Mouse (Mus musculus) heart, embryonic 11.5 days (tissue): ENCODE measurements at regions not wholly inside any gene's neighbourhood (a gene's known extent, or its start where the extent isn't known, plus 50 kb on each side); places are given as distances from the start of the nearest gene placed in this dataset.

Experiments used
- ATAC-seq: fragments of 200-750 bp; cut with Nextera tagmentation; replicated peaks from 2 replicates; pipeline ENCODE4 v1.8.0; 2017; ENCODE audit warnings: moderate library complexity; ENCODE audit not compliant: insufficient number of reproducible peaks, low FRiP score, low TSS enrichment
- H3K27ac ChIP-seq: fragments of 300-500 bp; sonication (generic); 2 replicates; pipeline ENCODE4 v1.5.1; 2014; ENCODE audit warnings: mild to moderate bottlenecking, low read depth, low read length
- H3K27me3 ChIP-seq: fragments of 300-500 bp; sonication (generic); 2 replicates; pipeline ENCODE4 v1.6.1; 2014; ENCODE audit warnings: mild to moderate bottlenecking, low read length, mixed read lengths; ENCODE audit not compliant: control insufficient read depth, insufficient read depth
- H3K36me3 ChIP-seq: fragments of 300-500 bp; sonication (generic); 2 replicates; pipeline ENCODE4 v1.6.1; 2014; ENCODE audit warnings: mild to moderate bottlenecking, low read length, moderate library complexity, mixed read lengths; ENCODE audit not compliant: control insufficient read depth, insufficient read depth
- H3K4me1 ChIP-seq: fragments of 300-500 bp; sonication (generic); 2 replicates; pipeline ENCODE4 v1.6.1; 2014; ENCODE audit warnings: low read length; ENCODE audit not compliant: control insufficient read depth, insufficient read depth
- H3K4me2 ChIP-seq: fragments of 300-500 bp; sonication (generic); 2 replicates; pipeline ENCODE4 v1.6.1; 2014; ENCODE audit warnings: mild to moderate bottlenecking, moderate library complexity
- H3K4me3 ChIP-seq: fragments of 300-500 bp; sonication (generic); 2 replicates; pipeline ENCODE4 v1.5.1; 2014; ENCODE audit warnings: low read depth, low read length
- H3K9ac ChIP-seq: fragments of 300-500 bp; sonication (generic); 2 replicates; pipeline ENCODE4 v1.6.1; 2014; ENCODE audit warnings: mild to moderate bottlenecking, low read depth, low read length, moderate library complexity
- H3K9me3 ChIP-seq: fragments of 300-500 bp; sonication (generic); replicated peaks from 2 replicates; pipeline ENCODE4 v1.6.1; 2016; ENCODE audit warnings: low read length; ENCODE audit not compliant: control insufficient read depth
- WGBS: fragments of 180-500 bp; shearing (Covaris S2); extraction: QIAGEN DNeasy Blood & Tissue Kit; methylation state at CpG from one replicate; pipeline ENCODE4 v1.1.7; 2014; ENCODE audit not compliant: insufficient replicate concordance; 5-methylcytosine and 5-hydroxymethylcytosine counted together

GRCm38 (mm10) chr12:65401728-65402419 lies 176.6 kb downstream of the Wdr20rt start:
- WGBS, result 47% methylated on average over 8 of the region's 8 CpGs
- Histone ChIP-seq H3K4me1 (no peaks in the 10 kb centered on the region), H3K9ac (no peak overlapping the region), H3K27me3 (no peaks in the 10 kb centered on the region), H3K36me3 (no peaks in the 10 kb centered on the region), H3K4me2 (no peak overlapping the region), H3K9me3 (no peaks in the 10 kb centered on the region), H3K4me3 (no peak overlapping the region), H3K27ac (no peak overlapping the region)
- ATAC-seq, result no peak

GRCm38 (mm10) chr12:65403124-65403523 lies 177.8 kb downstream of the Wdr20rt start:
- H3K9ac ChIP-seq, result no peak overlapping the region
- H3K4me1 ChIP-seq, result no peaks in the 10 kb centered on the region
- no peaks in the 10 kb centered on the region for H3K9me3 ChIP-seq
- ATAC-seq, result no peak
- no peaks in the 10 kb centered on the region for H3K27me3 ChIP-seq
- no peak overlapping the region for H3K4me3 ChIP-seq
- no peaks in the 10 kb centered on the region for H3K36me3 ChIP-seq
- H3K4me2 ChIP-seq, result no peak overlapping the region
- 79% methylated on average over 2 of the region's 2 CpGs for WGBS
- no peak overlapping the region for H3K27ac ChIP-seq

GRCm38 (mm10) chr12:65413034-65413700 lies 187.8 kb downstream of the Wdr20rt start:
- WGBS, result 80% methylated on average over 9 of the region's 9 CpGs
- Histone ChIP-seq H3K9me3 (no peaks in the 10 kb centered on the region), H3K4me3 (no peak overlapping the region), H3K9ac (no peak overlapping the region), H3K27ac (no peak overlapping the region), H3K4me1 (no peaks in the 10 kb centered on the region), H3K36me3 (no peaks in the 10 kb centered on the region), H3K27me3 (no peaks in the 10 kb centered on the region), H3K4me2 (no peak overlapping the region)
- ATAC-seq, result no peak

- Histone ChIP-seq H3K4me3 (no peak overlapping the region), H3K27ac (no peak overlapping the region), H3K4me2 (no peak overlapping the region), H3K9me3 (no peaks in the 10 kb centered on the region), H3K27me3 (no peaks in the 10 kb centered on the region), H3K9ac (no peak overlapping the region), H3K4me1 (no peaks in the 10 kb centered on the region), H3K36me3 (no peaks in the 10 kb centered on the region)
- WGBS, result 69% methylated on average over 4 of the region's 4 CpGs
- no peak for ATAC-seq
Measured at GRCm38 (mm10) chr12:65414393-65414792, 189.1 kb downstream of the Wdr20rt start.

- no peak overlapping the region for H3K9ac ChIP-seq
- WGBS, result 72% methylated on average over 5 of the region's 5 CpGs
- no peak overlapping the region for H3K4me3 ChIP-seq
- H3K36me3 ChIP-seq, result no peaks in the 10 kb centered on the region
- ATAC-seq, result no peak
- H3K4me2 ChIP-seq, result no peak overlapping the region
- no peak overlapping the region for H3K27ac ChIP-seq
- H3K9me3 ChIP-seq, result no peaks in the 10 kb centered on the region
- no peaks in the 10 kb centered on the region for H3K4me1 ChIP-seq
- H3K27me3 ChIP-seq, result no peaks in the 10 kb centered on the region
Measured at GRCm38 (mm10) chr12:65416909-65417308, 191.6 kb downstream of the Wdr20rt start.

GRCm38 (mm10) chr12:65420127-65420526 lies 194.8 kb downstream of the Wdr20rt start:
- H3K36me3 ChIP-seq, result no peaks in the 10 kb centered on the region
- no peak overlapping the region for H3K4me3 ChIP-seq
- WGBS, result 65% methylated on average over 7 of the region's 7 CpGs
- no peak overlapping the region for H3K9ac ChIP-seq
- H3K27ac ChIP-seq, result no peak overlapping the region
- ATAC-seq, result no peak
- no peaks in the 10 kb centered on the region for H3K9me3 ChIP-seq
- H3K4me1 ChIP-seq, result no peaks in the 10 kb centered on the region
- H3K4me2 ChIP-seq, result no peak overlapping the region
- H3K27me3 ChIP-seq, result no peaks in the 10 kb centered on the region

GRCm38 (mm10) chr12:65424506-65424905 lies 199.2 kb downstream of the Wdr20rt start:
- H3K27me3 ChIP-seq, result no peaks in the 10 kb centered on the region
- H3K36me3 ChIP-seq, result no peaks in the 10 kb centered on the region
- no peak for ATAC-seq
- WGBS, result 91% methylated on average over 2 of the region's 2 CpGs
- no peak overlapping the region for H3K4me3 ChIP-seq
- H3K9me3 ChIP-seq, result no peaks in the 10 kb centered on the region
- H3K4me1 ChIP-seq, result no peaks in the 10 kb centered on the region
- no peak overlapping the region for H3K4me2 ChIP-seq
- no peak overlapping the region for H3K9ac ChIP-seq
- no peak overlapping the region for H3K27ac ChIP-seq

- Histone ChIP-seq H3K36me3 (no peaks in the 10 kb centered on the region), H3K9ac (no peak overlapping the region), H3K27me3 (no peaks in the 10 kb centered on the region), H3K4me3 (no peak overlapping the region), H3K4me2 (no peak overlapping the region), H3K4me1 (no peaks in the 10 kb centered on the region), H3K9me3 (no peaks in the 10 kb centered on the region), H3K27ac (no peak overlapping the region)
- 93% methylated on average over 2 of the region's 2 CpGs for WGBS
- ATAC-seq, result no peak
Measured at GRCm38 (mm10) chr12:65425440-65425839, 200.1 kb downstream of the Wdr20rt start.

GRCm38 (mm10) chr12:65426884-65427283 lies 201.6 kb downstream of the Wdr20rt start:
- no peak overlapping the region for H3K4me2 ChIP-seq

More at GRCm38 (mm10) chr12:65426884-65427283, 201.6 kb downstream of the Wdr20rt start:
- H3K27me3 ChIP-seq, result no peaks in the 10 kb centered on the region
- H3K4me1 ChIP-seq, result no peaks in the 10 kb centered on the region
- no peaks in the 10 kb centered on the region for H3K36me3 ChIP-seq
- no peak overlapping the region for H3K9ac ChIP-seq
- WGBS, result 73% methylated on average over 11 of the region's 11 CpGs
- H3K27ac ChIP-seq, result no peak overlapping the region
- H3K4me3 ChIP-seq, result no peak overlapping the region
- ATAC-seq, result no peak
- H3K9me3 ChIP-seq, result no peaks in the 10 kb centered on the region
